Mouse (Mus musculus) ovary, postnatal 14 days (tissue): ENCODE results near the gene Sema4g.

ENCODE experiments used
- DNase-seq: peaks from one replicate; pipeline ENCODE4 v3.0.0; 2022; ENCODE audit warnings: low spot score

The Sema4g gene

DNA sequence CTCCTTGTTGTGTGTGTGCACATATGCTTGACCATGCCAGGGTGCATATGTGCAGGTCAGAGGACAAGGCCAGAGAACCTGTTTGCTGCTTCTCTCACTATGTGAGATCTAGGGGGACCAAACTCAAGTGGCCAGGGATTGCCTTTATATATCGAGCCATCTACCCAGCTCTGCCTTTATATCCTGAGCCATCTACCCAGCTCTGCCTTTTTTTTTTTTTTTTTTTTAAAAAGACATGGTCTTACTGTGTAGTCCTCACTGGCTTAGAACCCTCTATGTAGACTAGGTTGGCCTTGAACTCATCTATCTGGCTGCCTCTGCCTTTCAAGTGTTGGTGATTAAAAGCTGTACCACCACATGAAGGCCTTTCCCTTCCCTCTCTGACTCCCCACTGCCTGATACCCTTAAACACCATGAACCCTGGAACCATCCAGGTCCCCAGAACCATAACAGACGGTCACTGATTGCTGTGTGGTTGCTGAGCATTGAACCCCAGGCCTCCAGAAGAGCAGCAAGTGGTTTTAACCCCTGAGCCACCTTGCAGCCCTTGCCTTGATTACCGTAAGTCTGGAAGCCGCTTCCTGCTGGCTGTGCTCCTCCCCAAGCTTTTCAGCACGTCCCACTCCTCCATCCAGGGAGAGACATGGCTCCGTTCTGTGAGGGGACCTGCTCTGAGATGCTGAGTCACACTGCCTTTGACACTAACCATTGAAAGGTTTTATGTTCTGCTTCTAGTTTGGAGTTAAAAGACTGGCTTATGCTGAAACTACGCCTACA, 15.0 kb downstream of the Sema4g start:
- no peak for DNase-seq

DNA sequence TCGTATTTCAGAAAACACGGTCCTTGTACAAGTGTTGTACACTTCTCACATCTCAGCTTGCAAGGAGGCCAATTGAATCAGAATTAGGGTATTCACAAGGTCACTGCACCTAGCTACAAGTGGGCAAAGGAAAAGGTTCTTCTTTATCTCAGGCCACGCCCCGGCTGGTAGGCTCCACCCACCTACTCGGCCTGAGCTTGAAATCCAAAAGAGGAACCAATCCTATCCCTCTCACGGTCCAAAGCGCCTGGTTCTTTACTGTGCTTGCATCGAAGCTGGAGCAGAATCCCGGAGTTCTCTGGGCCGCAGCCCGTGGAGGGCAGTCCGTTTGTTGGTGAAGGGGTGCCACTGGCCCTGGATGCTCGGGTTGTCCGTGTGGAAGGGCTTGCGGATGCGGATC, 16.5 kb downstream of the Sema4g start, which contains the start of gene Twnk:
Gene Twnk, plus strand, starts transcription at position 220 of the 400 bp plus-strand sequence.
- no peak for DNase-seq

DNA sequence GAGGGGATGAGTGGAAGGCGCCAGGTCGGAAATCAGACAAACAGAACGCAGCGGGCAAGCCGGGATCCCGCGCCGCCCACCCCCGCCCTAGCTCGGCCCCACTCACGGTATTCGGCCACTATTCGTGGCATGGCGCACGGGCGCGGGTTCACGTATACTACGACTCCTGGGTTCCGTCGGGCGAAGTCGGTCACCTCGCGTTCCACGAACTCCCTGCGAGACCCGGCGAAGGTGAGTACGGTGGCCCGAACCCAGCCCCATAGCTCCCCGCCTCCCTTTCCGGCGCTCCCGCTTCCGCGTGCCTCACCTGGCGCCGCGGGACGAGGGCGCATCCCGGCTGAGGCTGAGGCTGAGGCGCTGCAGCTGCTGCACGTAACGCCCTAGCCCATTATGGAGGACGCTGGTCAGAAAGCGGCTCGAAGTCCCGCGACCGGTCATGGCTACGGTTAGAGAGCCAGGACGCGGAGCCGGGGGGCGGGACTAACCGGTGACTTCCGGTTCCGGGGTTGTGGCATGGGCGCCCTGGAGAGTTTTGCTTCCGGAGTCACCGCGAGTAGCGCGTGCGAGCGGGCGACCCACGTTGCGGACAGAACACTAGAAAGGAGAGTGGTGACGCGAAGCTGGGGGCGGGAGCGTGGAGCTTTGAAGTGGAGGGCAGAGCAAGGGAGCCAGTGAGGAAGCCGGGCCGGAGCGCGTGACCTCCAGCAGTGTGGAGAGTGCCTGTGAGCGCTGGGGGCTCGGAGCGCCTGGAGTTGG, 17.2 kb downstream of the Sema4g start, which contains the start of gene Mrpl43:
Gene Mrpl43, minus strand, starts transcription at position 486 of the 756 bp plus-strand sequence.
- peak; percentile 96 for DNase-seq

DNA sequence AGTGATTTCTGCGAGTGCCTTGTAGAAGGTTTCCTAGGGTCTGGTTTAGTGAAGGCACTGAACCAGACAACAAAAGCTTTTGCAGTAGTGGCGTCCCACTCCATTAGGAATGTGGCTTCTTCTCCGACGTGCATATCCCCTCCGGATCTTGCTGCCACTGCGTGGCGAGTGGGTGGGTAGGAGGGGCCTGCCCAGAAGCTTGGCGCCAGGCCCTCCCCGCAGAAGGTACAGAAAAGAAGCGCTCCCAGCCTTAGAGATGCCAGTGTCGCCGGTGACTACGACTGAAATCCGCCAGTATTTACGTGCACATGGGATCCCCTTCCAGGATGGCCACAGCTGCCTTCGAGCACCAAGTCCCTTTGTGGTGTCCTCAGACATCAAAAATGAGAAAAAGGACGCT, 18.1 kb downstream of the Sema4g start:
- no peak for DNase-seq

DNA sequence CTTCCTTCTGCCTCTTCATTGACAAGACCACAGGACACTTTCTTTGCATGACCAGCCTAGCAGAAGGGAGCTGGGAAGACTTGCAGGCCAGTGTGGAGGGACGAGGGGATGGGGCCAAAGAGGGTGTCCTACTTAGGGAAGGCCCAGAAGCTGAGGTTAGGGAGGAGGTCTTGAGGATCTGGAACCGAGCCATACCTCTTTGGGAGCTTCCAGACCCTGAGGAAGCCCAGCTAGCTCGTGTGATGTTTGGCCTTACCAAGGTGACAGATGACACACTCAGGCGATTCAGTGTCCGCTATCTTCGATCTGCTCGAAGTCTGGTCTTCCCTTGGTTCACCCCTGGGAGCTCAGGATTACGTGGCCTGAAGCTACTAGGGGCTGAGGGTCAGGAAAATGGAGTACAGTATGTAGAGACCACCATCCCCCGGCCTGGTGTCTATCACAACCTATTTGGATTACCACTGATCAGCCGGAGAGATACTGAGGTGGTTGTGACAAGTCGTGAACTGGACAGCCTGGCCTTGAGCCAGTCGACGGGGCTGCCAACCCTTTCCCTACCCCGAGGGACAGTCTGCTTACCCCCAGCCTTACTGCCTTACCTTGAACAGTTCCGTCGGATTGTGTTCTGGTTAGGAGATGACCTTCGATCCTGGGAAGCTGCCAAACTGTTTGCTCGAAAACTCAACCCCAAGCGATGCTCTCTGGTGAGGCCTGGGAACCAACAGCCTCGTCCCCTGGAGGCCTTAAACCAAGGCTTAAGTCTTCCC, 18.7 kb downstream of the Sema4g start:
- DNase-seq, result no peak

DNA sequence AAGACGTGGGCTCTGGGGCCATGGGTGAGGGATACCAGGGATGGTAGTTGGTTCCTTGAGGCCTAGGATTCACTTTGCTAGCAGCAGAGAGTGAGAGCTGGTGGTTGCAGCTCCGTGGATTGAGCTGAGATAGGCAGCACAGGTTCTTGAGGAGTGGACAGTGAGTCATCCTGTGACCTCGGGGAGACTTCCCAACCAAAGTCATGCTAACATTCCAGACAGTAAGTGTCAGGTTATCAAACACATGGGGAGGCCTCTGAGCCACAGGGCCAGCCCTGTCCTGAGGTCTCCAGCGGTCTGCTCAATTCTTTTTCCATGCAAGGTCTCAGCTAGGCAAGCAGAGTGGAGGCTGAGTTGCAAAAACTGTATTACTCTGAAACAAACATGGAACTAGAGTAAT, 21.7 kb downstream of the Sema4g start:
- no peak for DNase-seq

DNA sequence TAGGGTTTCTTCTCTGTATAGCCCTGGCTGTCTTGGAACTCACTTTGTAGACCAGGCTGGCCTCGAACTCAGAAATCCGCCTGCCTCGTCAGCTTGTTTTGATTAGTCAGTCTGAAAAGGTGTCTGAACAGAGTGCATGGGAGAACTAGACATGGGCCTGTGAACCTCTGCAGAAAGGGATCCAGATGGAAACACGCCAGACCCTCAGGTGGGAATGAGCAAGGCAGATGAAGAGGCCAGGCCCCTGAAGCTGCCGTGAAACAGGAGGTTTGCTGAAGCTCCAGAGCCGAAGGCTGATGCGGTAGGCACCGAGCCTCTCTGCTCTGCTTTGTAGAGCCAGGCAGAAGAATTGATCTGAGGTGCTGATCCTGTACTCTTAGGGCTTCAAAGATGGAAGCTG, 23.3 kb downstream of the Sema4g start:
- DNase-seq, result no peak

DNA sequence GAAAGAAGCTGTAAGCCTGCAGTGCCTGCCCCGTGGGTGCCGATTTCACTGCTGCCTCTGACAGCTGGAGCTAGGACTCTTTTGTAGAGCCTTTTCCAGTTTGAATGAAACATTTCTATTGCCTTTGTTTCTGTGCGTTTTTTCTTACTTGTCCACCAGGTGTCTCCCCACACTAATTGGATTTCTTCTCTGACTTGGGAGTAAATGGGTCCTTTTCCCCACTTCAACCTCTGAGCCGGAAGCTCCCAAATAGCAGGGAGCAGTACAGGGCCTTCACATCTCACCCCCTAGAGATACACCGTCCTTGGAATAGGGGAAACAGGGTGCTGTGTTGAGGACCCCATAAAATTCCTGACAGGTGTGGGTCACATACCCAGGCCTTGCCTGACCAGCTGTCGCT, 23.7 kb downstream of the Sema4g start:
- DNase-seq, result no peak

DNA sequence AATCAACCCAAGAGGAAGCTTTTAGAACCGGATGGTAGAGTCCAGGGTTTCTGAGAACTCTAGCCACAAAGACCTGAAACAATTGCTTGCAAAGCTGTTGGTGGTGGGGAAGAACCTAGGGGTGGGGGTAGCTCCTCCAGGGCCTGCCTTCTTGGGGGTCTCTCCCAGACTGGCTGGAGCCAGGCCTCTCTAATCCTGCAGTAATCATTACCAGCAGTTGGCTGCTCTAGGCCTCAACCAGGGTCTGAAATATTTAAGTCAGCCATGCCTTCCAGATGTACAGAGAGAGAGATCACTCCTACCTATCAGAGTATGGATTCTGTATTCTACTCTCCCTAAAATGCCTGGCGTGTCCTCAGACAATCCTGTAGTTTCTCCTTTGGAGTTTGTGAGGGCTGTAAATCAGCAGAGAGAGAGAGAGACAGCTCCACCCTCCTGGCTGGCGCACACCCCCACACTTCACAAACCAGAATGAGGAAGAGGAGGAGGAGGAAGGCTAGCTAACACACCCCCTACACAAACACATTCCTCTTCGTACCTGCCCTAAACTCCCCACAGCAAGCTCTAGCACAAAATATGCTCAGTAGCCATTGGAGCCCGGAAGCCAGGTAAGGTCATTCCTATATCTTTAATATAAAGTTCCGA, 24.8 kb downstream of the Sema4g start:
- DNase-seq, result no peak

DNA sequence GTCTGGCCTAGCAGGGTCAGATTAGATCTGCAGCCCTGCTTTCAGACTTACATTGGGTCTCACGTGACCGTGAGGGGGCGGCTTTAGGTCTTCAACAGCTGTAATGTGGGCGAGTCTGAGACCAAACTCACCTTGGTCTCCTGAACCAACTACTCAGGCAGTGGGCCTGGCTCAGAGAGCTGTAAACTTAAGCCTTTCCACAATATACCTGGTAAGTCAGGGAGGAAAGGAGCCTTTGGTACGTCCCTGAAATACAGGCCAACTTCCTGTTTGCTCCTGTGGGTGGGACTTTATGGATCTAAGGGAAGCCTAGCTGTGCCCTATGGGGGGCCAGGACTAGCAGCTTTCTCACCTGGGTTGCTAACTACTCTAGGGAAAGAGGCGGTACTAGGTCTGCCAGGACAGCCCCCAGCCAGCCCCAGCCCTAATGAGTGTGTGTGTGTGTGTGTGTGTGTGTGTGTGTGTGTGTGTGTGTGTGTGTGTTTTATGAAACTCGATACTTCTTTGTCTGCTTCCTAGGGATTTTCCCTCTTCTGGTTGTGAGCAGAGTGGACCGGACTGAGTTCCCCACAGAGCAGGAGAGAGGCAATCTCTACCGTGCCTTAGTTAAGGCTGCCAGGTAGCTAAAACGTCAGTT, 25.6 kb downstream of the Sema4g start, which contains the start of gene Lzts2:
Gene Lzts2, plus strand, starts transcription at position 80 of the 637 bp plus-strand sequence.
- no peak for DNase-seq

DNA sequence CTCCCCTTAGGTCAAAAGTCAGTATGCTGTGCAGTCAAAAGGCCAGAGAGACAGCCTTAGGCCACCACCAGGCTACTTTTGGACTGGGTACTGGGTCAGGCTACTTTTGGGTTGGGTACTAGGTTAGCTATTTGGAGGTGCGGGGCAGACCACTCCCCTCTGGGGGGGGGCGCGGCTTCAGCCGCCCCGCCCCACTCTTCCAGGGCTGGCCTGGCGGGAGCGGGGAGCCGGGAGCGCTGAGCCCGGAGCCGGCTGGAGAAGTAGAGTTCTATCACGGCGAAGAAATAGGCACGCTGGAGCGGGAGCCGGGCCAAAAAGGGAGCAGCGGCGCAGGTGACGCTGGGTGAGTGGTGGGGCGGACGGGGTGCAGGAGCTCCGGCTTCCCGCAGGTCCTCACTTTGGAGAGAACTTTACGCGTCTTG, 26.1 kb downstream of the Sema4g start:
- peak; percentile 62 for DNase-seq

DNA sequence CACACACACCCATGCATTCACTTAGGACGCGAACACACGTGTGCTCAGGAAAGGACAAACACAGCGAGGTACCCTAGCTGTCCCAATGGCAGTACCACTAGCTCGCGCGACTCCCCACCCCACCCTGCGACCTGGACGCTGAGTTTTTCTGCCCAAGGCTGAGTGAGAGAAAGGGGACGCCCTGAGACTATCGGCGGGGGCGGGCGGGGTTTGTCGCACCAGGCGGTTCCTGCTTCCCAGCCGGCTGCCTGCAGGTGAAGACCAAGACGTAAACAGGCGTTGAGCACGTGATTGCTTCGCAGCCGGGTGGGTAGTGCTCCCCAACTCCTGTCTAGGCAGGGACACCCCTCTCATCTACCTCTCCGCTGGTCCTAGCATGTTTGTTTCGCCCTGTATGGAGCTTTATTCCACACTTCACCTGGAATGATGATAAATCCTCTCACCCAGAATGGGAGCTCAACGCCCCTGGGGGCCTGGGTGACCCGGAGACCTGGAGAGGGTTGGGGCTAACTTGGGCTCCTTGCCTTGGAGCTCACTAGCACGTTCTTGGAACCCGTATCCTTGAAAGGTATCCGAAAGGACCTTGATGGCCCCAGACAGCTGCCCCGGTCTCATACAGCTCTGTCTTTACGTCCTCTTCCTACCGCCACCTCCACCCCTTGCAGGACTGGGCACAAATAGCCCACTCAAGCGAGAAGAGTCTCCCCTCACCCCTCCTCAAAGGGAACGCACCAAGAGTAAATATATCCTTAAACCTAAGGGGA, 26.8 kb downstream of the Sema4g start:
- no peak for DNase-seq

DNA sequence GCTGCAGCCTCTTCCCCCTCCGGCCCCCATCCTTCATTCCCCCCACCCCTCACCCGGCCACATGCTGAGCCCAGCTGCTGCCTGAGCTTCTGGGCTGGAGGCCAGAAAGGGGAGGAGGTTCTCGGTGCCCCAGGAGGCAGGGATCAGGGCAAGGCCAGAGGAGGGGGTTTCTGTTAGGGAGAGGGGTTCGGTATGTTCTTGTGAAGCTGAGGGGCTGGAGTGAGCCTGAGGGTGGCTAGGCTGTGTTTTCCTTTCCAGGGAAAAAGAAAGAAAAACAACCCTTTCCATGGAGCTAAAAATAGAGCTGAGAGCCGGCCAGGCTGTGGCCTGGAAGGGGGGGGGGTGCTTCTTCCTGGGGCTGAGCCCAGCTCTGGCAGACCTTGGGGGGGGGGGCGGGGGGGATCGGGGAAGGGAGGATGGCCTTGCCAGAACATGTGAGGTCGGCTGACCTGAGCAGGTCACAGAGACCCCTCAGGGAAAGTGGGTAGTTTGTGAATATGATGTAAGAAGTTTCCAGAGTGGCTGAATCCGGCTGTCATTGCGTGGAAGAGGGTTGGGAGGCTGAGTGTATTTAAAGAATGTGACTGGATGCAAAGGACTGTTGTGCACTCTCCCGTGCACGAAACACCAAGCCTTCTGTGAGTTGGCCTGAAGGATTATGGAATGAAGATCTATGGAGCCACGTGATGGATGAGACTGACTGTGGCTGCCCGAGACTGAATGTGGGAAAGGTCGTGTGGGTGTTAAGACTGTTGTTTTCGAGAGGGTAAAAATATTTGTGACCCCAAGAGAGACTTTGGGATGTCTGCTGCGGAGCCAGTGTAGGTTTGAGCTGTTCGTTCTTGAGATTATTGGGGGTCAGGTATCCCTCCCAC, 27.7 kb downstream of the Sema4g start:
- peak; percentile 71 for DNase-seq

DNA sequence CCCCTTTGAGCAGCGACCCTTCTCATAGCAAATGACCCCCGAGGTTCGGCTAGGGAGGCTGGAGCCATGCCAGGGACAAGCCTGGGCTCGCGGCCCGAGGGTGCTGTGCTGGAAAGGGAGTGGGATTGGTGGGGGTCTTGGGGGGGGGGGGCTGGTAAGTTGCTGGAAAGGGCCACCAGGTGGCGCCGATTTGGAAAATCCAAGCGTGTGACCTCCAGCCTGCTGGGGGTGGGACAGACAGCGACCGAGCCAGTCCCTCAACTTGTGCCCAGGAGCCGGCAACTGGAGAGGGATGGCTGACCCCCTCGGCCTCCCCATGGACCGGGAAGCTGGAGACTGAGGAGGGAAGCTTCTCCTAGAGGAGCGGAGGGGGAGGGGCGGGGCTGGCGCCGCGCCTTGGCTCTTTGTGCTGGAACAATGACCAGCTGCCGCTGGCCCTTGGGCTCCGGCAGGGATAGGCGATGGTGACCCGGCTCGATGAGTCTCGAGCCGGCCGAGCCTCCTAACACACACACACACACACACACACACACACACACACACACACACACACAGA, 28.4 kb downstream of the Sema4g start:
- peak; percentile 82 for DNase-seq

DNA sequence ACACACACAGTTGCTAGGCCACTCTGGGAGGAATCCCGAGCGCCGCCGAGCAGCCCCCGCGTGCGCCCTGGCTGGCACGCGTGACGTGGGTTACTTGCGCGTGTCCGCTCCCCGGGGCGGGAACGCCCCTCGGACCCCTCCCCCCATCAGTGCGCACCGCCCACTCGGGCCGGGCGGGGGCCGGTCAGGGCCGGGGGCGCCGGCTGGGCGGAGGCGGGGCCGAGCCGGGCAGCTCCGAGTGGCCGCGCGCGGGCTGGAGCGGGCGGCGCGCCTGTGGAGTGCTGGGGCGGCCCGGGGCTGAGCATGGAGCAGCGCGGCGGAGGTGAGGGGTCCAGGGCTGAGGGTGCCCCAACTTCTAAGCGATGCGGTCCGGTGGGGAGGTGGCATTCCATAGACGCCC, 29.0 kb downstream of the Sema4g start:
- peak; percentile 90 for DNase-seq

DNA sequence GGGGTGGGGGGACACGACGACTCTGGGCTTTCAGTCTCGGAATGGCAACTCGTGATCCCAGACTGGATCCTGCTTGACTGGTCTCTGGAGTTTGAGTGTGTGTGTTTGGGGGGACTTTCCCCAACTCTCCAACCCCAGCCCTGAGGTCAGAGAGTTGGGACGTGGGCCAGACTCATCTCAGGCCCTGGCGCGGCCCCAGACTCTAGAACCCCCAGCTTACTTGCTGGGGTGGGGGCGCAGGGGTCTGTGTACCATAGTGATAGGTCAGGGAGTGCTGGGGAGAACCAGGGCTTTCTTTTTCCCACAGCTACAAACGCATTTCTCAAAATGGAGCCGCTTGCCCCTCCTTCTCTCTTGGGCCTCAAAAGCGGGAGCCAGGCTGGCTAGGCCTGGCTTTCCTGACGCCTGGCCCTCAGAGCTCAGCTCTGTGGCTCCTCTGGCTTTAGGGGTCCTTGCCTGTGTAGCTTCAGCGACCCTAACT, 29.5 kb downstream of the Sema4g start:
- no peak for DNase-seq

DNA sequence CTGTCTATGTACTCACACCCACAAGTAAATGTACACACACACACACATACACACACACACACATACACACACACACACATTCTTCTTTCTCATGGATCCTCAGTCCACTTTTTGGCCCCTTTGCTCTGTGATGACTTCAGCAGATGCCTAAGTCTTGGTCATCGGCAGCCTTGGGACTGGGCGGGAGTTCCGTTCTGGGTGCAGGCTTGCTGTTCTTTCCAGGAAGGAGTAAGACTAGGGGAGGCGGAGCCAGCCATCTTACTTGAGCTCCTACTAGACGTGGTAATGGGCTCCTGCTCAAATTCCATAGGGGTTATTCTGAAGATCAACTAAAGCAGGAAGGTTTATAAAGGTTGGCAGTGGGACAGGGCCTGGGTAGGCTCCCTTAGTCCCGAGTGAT, 31.4 kb downstream of the Sema4g start:
- DNase-seq, result no peak

DNA sequence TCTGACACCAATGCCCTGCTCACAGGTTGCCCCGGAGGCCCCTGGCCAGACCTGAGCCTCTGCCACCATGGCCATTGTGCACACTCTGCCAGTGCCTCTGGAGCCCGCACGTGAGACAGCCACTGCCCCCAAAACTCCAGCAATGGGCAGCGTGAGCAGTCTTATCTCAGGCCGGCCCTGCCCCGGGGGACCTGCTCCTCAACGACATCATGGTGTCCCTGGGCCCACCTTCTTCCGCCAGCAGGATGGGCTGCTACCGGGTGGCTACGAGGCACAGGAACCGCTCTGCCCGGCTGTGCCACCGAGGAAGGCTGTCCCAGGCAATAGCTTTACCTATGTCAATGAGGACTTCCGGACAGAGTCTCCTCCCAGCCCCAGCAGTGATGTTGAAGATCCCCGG, 32.5 kb downstream of the Sema4g start:
- DNase-seq, result no peak

DNA sequence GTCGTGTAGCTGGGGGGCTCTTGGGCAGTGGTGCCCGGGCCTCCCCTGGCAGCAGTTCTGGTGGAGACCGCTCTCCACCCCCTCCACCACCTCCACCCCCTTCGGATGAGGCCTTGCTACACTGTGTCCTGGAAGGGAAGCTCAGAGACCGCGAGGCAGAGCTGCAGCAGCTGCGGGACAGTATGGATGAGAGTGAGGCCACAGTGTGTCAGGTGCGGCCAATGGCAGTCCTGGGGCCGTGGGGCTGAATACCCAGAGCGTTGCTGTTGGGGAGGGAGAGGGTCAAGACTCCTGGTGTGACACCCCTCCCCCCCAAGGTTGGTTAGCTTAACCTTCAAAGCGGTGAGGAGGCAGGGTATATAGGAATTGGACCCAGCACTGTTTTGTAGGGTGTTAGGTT, 35.1 kb downstream of the Sema4g start:
- no peak for DNase-seq
